Mouse (Mus musculus): ENCODE results near the gene Cdc42bpg. TPM values are rescaled to one million over a fixed set of nuclear protein-coding genes. Genes with fewer than 3 reads are reported as not detected.

Gene Cdc42bpg
- polyA plus RNA-seq, 1 experiment from 2014 or later, result 1.3 TPM

DNA sequence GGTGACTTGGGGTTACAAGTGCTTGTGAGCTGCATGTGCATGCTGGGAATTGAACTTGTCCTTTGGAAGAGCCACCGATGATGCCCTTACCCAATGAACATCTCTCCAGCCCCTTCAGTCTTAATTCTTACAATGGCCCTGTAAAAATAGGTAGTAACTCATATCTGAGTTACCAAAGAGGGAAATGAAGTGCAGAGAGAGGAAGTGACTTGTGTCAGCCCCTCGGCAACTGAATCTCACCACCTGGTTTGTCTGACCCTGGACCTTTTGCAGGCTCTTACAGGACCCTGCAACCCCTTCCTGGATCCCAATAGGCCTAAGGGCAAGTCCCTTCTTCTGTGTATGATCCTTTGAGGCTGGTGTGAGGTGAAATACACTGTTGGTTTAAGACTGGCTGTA, 45.9 kb downstream of the Cdc42bpg start:
- Histone ChIP-seq H3K36me3 (ENCODE audit: inconsistent target) (peaks cover 13% of the 10 kb centered on the region; the same call in 1 of the 2 replicates), H3K27ac (no peak overlapping the region), H3K4me3 (ENCODE audit: inconsistent target) (no peak overlapping the region), H3K79me2 (ENCODE audit: inconsistent target) (no peaks in the 10 kb centered on the region)
- WGBS (ENCODE audit: missing documents), result 20% methylated on average over 2 of the region's 2 CpGs

DNA sequence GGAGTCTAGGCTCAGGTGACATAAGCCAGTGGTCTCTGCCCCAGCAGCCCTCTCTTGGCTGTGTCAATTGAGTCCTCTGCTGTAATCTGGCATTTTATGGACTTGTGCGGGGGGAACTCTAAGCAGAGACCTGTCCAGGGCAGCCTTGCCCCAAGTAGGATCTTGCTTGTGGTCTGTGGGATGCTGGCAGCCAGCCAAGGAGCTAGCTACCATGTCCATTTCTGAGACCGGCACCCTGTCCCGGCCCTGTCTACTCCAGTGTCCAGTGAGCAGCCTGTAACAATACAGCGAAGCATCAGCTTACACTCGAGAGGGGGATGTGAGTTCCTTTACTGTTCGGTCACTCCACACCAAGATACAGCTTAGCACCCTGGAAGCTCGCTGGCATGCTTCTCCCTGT, 47.8 kb downstream of the Cdc42bpg start:
- WGBS (ENCODE audit: missing documents), result 90% methylated on average over 7 of the region's 7 CpGs
- H3K36me3 ChIP-seq (ENCODE audit: inconsistent target), result peaks cover 13% of the 10 kb centered on the region; the same call in 1 of the 2 replicates
- no peak overlapping the region for H3K4me3 ChIP-seq (ENCODE audit: inconsistent target)
- H3K79me2 ChIP-seq (ENCODE audit: inconsistent target), result no peaks in the 10 kb centered on the region
- H3K27ac ChIP-seq, result no peak overlapping the region

DNA sequence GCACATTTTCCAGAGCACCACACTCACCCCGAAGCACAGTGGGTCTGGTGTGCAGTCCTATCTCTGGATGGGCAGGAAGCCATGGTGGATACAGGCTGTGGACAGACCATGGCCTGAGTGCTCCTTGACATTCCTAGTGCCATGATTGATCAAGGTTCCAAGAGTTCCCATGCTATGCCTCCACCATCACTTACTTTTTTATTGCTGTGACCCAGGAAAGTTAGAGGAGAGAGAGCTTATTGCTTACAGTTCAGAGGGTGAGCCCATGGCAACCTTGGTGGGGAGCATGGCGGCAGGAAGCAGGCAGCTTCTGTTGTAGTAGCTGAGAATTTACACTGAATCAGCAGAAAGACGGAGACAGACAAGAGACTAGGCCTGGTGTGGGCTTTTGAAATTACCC, 55.0 kb downstream of the Cdc42bpg start:
- peaks cover 20% of the 10 kb centered on the region for H3K79me2 ChIP-seq (ENCODE audit: inconsistent target)
- H3K27ac ChIP-seq, result no peak overlapping the region
- peaks cover 10% of the 10 kb centered on the region for H3K36me3 ChIP-seq (ENCODE audit: inconsistent target)
- H3K4me3 ChIP-seq (ENCODE audit: inconsistent target), result no peak overlapping the region
- 90% methylated on average over 3 of the region's 3 CpGs for WGBS (ENCODE audit: missing documents)

DNA sequence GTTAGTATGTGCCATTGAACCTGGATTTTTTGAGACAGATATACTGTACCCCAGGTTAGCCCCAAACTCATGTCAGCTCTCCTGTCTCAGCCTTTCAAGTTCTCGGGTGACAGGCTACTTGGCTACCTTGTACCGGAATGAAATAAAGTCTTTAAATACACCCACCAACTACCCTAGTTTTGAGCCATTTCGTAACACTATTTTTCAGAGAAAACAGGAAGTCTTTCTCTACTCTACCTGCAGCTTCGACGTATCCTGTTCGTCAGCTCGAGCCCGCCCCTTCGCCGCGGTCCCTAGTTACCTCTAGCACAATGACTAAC, 56.8 kb downstream of the Cdc42bpg start:
- Histone ChIP-seq H3K36me3 (ENCODE audit: inconsistent target) (peaks cover 28% of the 10 kb centered on the region), H3K27ac (peak overlapping the region; percentile 67), H3K4me3 (ENCODE audit: inconsistent target) (peak overlapping the region; percentile 45), H3K79me2 (ENCODE audit: inconsistent target) (peaks cover 37% of the 10 kb centered on the region)
- WGBS (ENCODE audit: missing documents), result 0% methylated on average over 11 of the region's 11 CpGs

DNA sequence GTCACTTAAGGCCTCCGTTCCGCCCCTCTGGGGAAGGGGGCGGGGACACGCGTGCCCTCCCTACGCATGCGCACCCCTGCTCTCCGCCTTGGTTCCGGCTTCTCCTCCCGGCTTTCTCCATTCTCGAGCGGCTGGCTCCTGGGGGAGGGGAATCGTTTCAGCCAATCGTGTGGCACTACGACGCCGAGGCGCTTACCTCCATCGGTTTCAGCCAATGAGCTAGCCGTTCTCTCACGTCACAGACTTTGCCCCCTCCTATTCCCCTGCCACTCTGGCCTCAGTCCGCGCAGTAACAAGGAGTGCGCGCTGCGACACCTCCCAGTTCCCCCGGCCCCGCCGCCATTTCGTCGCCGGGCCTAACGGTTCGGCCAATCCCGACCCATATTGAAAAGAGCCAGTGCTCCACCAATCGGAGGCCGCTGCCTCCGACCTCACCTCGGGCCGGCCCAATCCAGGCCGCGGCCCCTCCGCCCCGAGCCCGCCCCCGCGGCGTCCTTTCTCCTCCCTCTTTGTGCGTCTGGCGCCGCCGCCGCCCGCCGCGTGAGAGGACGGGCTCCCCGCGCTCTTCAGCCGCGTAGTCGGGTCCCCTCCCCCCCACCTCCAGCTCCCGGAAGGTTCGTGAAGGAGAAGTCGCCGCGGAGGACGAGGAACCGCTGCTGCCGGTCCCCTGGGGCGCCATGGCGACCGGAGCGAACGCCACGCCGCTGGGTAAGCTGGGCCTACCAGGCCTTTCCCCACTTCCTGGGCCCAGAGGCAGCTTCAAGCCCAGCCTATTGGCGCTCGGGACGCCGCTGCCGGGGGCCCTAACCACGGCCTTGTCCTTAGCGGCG, 57.4 kb downstream of the Cdc42bpg start, which contains the start of gene Sf1:
TSS of gene Sf1 (plus strand) at position 280 of the 830 bp plus-strand sequence.
- peaks cover 43% of the 10 kb centered on the region for H3K79me2 ChIP-seq (ENCODE audit: inconsistent target)
- peaks cover 34% of the 10 kb centered on the region for H3K36me3 ChIP-seq (ENCODE audit: inconsistent target)
- under 1% methylated on average over 83 of the region's 85 CpGs for WGBS (ENCODE audit: missing documents)
- peak within 1 kb of the TSS; percentile 67 for H3K27ac ChIP-seq
- peak within 1 kb of the TSS; percentile 63 for H3K4me3 ChIP-seq (ENCODE audit: inconsistent target)

DNA sequence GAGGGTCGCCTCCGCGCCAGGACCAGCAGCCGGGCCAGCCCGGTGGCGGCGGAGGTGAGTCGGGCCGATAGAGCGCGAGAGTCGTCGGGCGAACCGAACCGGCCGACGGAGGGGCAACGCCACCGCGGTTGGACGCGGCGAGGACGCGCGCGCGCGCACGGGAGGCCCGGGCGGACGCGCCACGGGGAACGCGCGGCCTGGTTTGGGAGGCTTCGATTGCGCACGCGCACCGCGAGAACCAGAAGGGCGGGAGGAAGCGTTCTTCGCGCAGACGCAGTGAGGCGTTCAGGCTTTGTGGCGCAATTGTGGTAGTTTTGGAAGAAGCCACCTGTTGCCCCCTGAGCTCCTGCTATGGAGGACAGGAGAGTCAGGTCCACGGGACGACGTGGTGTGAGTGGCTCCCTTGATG, 58.1 kb downstream of the Cdc42bpg start:
- Histone ChIP-seq H3K4me3 (ENCODE audit: inconsistent target) (peak overlapping the region; percentile 63), H3K79me2 (ENCODE audit: inconsistent target) (peaks cover 50% of the 10 kb centered on the region), H3K36me3 (ENCODE audit: inconsistent target) (peaks cover 41% of the 10 kb centered on the region), H3K27ac (peak overlapping the region; percentile 38)
- WGBS (ENCODE audit: missing documents), result under 1% methylated on average over 53 of the region's 55 CpGs

DNA sequence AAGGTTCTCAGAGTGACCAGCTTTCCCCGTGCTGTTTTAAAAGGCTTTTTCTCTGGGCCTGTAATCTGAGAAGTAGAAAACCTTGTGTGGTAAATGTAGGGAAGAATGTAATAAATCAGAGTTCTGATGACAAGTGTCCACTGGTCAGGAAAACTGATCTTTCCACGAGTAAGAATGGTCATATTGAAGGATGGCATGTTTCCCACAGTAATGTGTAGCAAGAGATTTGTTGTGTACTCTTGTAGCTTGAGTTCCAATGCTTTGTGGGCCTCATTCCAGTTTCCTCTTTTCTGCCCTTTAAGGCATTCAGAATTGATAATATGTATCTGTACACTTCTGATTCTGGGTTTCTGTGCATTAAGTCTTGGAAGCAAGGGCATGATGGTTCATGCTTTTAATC, 58.6 kb downstream of the Cdc42bpg start:
- H3K27ac ChIP-seq, result peak overlapping the region; percentile 38
- WGBS (ENCODE audit: missing documents), result 0% methylated on average over 2 of the region's 2 CpGs

DNA sequence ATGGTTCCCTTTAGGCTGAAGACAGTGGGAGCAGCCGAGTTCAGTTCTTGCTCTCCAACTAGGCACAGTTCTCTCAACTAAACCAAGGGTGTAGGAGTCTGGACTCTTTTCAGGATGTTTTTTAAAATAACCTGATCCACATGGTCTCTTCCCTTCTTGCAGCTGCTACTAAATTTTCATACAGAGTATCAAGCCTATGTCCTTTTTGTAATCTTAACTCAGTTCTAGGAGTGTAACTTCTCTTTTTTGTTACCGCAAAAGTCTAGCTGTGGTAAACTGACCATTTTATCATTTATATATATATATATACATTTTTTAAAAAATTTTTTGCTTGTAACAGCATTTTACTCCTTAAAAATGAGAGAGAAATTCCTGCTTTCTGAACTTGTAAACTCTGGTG, 63.9 kb downstream of the Cdc42bpg start:
- H3K79me2 ChIP-seq (ENCODE audit: inconsistent target), result peaks cover 93% of the 10 kb centered on the region
- peak overlapping the region; percentile 43; the same call in 1 of the 2 replicates for H3K27ac ChIP-seq
- no peak overlapping the region for H3K4me3 ChIP-seq (ENCODE audit: inconsistent target)
- peaks cover 88% of the 10 kb centered on the region for H3K36me3 ChIP-seq (ENCODE audit: inconsistent target)
- 30% methylated on average over 1 of the region's 2 CpGs for WGBS (ENCODE audit: missing documents)

More for the DNA sequence above, 58.6 kb downstream of the Cdc42bpg start:
- H3K36me3 ChIP-seq (ENCODE audit: inconsistent target), result peaks cover 43% of the 10 kb centered on the region
- peak overlapping the region; percentile 63 for H3K4me3 ChIP-seq (ENCODE audit: inconsistent target)
- H3K79me2 ChIP-seq (ENCODE audit: inconsistent target), result peaks cover 55% of the 10 kb centered on the region

DNA sequence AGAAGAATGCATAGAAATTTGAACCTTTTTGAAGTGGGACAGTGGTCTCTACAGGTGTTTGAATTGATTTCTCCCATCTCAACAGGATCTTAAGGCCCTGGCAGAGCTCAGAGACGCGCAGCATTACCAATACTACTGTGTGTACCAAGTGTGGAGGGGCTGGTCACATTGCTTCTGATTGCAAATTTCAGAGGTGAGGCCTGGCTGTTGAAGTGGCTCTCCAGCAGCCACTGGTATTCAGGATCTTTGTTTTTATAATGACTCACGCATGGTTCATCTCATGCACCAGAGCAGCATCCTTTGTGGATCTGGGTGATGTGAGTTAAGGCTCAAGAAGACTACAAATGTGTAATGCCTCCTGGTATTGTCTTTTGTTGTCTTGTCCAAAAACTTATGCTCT, 66.2 kb downstream of the Cdc42bpg start:
- Histone ChIP-seq H3K36me3 (ENCODE audit: inconsistent target) (peaks cover 82% of the 10 kb centered on the region), H3K27ac (no peak overlapping the region), H3K4me3 (ENCODE audit: inconsistent target) (no peak overlapping the region), H3K79me2 (ENCODE audit: inconsistent target) (peaks cover 71% of the 10 kb centered on the region)
- WGBS (ENCODE audit: missing documents), result 98% methylated on average over 3 of the region's 3 CpGs

DNA sequence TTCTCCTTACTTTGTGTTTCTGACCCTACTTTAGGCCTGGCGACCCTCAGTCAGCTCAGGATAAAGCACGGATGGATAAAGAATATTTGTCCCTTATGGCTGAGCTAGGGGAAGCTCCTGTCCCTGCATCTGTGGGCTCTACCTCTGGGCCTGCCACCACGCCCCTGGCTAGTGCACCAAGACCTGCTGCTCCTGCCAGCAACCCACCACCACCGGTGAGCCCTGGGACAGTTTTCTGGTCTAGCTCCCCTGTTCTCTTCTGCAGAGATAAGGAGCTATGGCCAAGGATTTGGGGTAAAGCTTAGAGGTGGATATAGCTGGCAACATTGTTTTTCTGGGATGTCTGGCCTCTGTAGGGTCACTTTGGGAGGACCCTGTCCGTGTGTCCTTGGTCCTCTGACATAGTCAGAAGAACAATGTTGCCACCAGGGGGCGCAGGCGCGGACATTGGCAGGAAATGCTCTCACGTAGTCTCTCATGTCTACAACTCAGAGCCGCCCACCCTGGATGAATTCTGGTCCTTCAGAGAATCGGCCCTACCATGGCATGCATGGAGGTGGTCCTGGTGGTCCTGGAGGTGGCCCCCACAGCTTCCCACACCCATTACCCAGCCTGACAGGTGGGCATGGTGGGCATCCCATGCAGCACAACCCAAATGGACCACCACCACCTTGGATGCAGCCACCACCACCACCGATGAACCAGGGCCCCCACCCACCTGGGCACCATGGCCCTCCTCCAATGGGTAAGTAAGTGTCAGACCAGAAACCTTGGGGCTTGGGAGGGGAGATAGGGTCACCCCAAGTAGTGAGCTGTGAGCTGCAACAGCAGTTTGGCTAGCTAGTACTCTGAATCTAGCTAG, 67.5 kb downstream of the Cdc42bpg start:
- H3K79me2 ChIP-seq (ENCODE audit: inconsistent target), result peaks cover 57% of the 10 kb centered on the region
- no peak overlapping the region for H3K27ac ChIP-seq
- WGBS (ENCODE audit: missing documents), result 52% methylated on average over 12 of the region's 12 CpGs
- no peak overlapping the region for H3K4me3 ChIP-seq (ENCODE audit: inconsistent target)
- H3K36me3 ChIP-seq (ENCODE audit: inconsistent target), result peaks cover 80% of the 10 kb centered on the region

DNA sequence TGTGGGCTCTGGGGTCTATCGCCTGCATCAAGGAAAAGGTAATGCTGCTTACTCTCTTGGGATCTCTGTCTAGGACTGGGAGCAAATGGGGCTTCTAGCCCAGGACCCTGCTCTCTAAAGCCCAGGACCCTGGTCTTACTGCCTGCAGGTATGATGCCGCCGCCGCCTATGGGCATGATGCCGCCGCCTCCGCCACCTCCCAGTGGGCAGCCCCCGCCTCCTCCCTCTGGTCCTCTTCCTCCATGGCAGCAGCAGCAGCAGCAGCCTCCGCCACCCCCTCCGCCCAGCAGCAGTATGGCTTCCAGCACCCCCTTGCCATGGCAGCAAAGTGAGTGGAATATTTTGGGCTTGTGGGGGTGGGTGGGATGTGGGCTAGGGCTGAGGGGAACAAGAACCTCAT, 68.3 kb downstream of the Cdc42bpg start:
- no peak overlapping the region for H3K27ac ChIP-seq
- peaks cover 49% of the 10 kb centered on the region for H3K79me2 ChIP-seq (ENCODE audit: inconsistent target)
- H3K36me3 ChIP-seq (ENCODE audit: inconsistent target), result peaks cover 74% of the 10 kb centered on the region
- WGBS (ENCODE audit: missing documents), result 96% methylated on average over 8 of the region's 10 CpGs
- H3K4me3 ChIP-seq (ENCODE audit: inconsistent target), result no peak overlapping the region

Other genes starting within 250 kb of the Cdc42bpg start
- 21.9 to 37.4 TPM (median 33.3 TPM) in 3 replicates for gene Mrpl49, start 248.7 kb upstream of the Cdc42bpg start, polyA plus RNA-seq (2018)
- 767 to 1,640 TPM (median 1,335 TPM) in 3 replicates for gene Fau, start 248.6 kb upstream of the Cdc42bpg start, polyA plus RNA-seq (2018)
- 4.0 to 21.8 TPM (median 18.1 TPM) in 3 replicates for gene Znhit2, start 245.3 kb upstream of the Cdc42bpg start, polyA plus RNA-seq (2018)
- gene Tm7sf2, start 238.1 kb upstream of the Cdc42bpg start, polyA plus RNA-seq (2018), result 4.6 to 21.1 TPM (median 17.5 TPM) in 3 replicates
- gene Vps51, start 229.2 kb upstream of the Cdc42bpg start, polyA plus RNA-seq (2018), result 20.2 to 48.8 TPM (median 37.7 TPM) in 3 replicates
- not detected in 3 replicates for gene Tmem262, start 226.4 kb upstream of the Cdc42bpg start, polyA plus RNA-seq (2018)
- gene Gm28374, start 224.2 kb upstream of the Cdc42bpg start, polyA plus RNA-seq (2018), result 0.26 TPM in 1 of 3 replicates, not detected in the others
- 28.7 to 39.1 TPM (median 33.7 TPM) in 3 replicates for gene Zfpl1, start 221.5 kb upstream of the Cdc42bpg start, polyA plus RNA-seq (2018)
- 1.4 to 7.1 TPM (median 2.5 TPM) in 3 replicates for gene Cdca5, start 221.5 kb upstream of the Cdc42bpg start, polyA plus RNA-seq (2018)
- 0.29 TPM in 1 of 3 replicates, not detected in the others for gene AC131692.1, start 212.0 kb upstream of the Cdc42bpg start, polyA plus RNA-seq (2018)
- gene Naaladl1, start 200.7 kb upstream of the Cdc42bpg start, polyA plus RNA-seq (2018), result not detected in 3 replicates
- gene Sac3d1, start 187.8 kb upstream of the Cdc42bpg start, polyA plus RNA-seq (2018), result 1.4 to 11.0 TPM (median 6.6 TPM) in 3 replicates
- 28.8 to 41.8 TPM (median 33.8 TPM) in 3 replicates for gene Snx15, start 178.2 kb upstream of the Cdc42bpg start, polyA plus RNA-seq (2018)
- 5.7 to 15.6 TPM (median 5.9 TPM) in 3 replicates for gene Batf2, start 165.5 kb upstream of the Cdc42bpg start, polyA plus RNA-seq (2018)
- gene Arl2, start 164.9 kb upstream of the Cdc42bpg start, polyA plus RNA-seq (2018), result 24.6 to 32.9 TPM (median 27.4 TPM) in 3 replicates
- 0.11 TPM in 1 of 3 replicates, not detected in the others for gene Majin, start 122.1 kb upstream of the Cdc42bpg start, polyA plus RNA-seq (2018)
- gene Gpha2, start 80.1 kb upstream of the Cdc42bpg start, polyA plus RNA-seq (2018), result not detected in 3 replicates
- gene Ppp2r5b, start 70.6 kb upstream of the Cdc42bpg start, polyA plus RNA-seq (2018), result 11.2 to 16.0 TPM (median 14.6 TPM) in 3 replicates
- 8.9 to 17.0 TPM (median 9.9 TPM) in 3 replicates for gene Atg2a, start 64.8 kb upstream of the Cdc42bpg start, polyA plus RNA-seq (2018)
- 42.9 to 146 TPM (median 81.6 TPM) in 3 replicates for gene Ehd1, start 29.7 kb upstream of the Cdc42bpg start, polyA plus RNA-seq (2018)
- gene Men1, start 28.5 kb downstream of the Cdc42bpg start, polyA plus RNA-seq (2018), result 16.4 to 22.0 TPM (median 21.4 TPM) in 3 replicates
- 6.8 to 15.8 TPM (median 8.5 TPM) in 3 replicates for gene Map4k2, start 34.7 kb downstream of the Cdc42bpg start, polyA plus RNA-seq (2018)
- gene Sf1, start 57.2 kb downstream of the Cdc42bpg start, polyA plus RNA-seq (2018), result 95.2 to 156 TPM (median 120 TPM) in 3 replicates
- gene Pygm, start 77.9 kb downstream of the Cdc42bpg start, polyA plus RNA-seq (2018), result 0.21 to 0.59 TPM (median 0.39 TPM) in 3 replicates
- 5.2 to 12.2 TPM (median 11.4 TPM) in 3 replicates for gene Rasgrp2, start 92.9 kb downstream of the Cdc42bpg start, polyA plus RNA-seq (2018)
- not detected in 3 replicates for gene Nrxn2, start 112.3 kb downstream of the Cdc42bpg start, polyA plus RNA-seq (2018)
- not detected in 3 replicates for gene Slc22a12, start 236.6 kb downstream of the Cdc42bpg start, polyA plus RNA-seq (2018)

Data from macrophage (primary cell).